Mouse (Mus musculus): ENCODE results near the gene Prr29.

GRCm38 (mm10) chr11:106393331-106393616, 28.0 kb downstream of the Prr29 start:
- TF ChIP-seq CTCF (IDR thresholded peaks at IDR 0.05; ENCODE audit: borderline replicate concordance, insufficient read depth, low read depth, low read length) (no peak), POLR2A (IDR thresholded peaks at IDR 0.05; ENCODE audit: borderline replicate concordance, insufficient read depth, low read length) (no peak)

Data from cerebellum, adult 2 months (tissue).